Mouse (Mus musculus) liver, postnatal 0 days (tissue): ENCODE results near the gene Exoc3.

Source experiments
- CTCF ChIP-seq: sonication (generic); IDR thresholded peaks from 2 replicates; pipeline ENCODE4 v1.5.1; 2016; ENCODE audit warnings: antibody characterized with exemption, low read depth
- EP300 ChIP-seq: IDR thresholded peaks from 2 replicates; pipeline ENCODE4 v1.6.1; 2016; ENCODE audit warnings: antibody characterized with exemption, low read depth, mild to moderate bottlenecking

GRCm38 (mm10) chr13:74127571-74127970, 81.0 kb downstream of the Exoc3 start:
- TF ChIP-seq CTCF (no peak), EP300 (no peak)
